Mouse (Mus musculus) left cerebral cortex, adult 8-10 months (tissue): ENCODE measurements around the gene Gfod1. TPM values are rescaled to one million over a fixed set of nuclear protein-coding genes. Genes with fewer than 3 reads are reported as not detected.

Source experiments
- DNase-seq, 2 experiments: peaks; one replicate each; pipeline ENCODE4 v3.0.0; 2022; ENCODE audit warnings: low spot score in 2 of 2
- total RNA-seq, 4 experiments: library from RNA; stranded (reverse); gene quantifications; 2 replicates each; pipeline ENCODE4 v1.2.4; 2022

Gfod1 gene
- total RNA-seq, 4 experiments from 2014 or later, result 71.5 to 88.4 (median 78.8) TPM

- no peak for DNase-seq
These were observed 71.8 kb downstream of the Gfod1 start for GRCm38 (mm10) chr13:43231965-43232860.

- DNase-seq, result no peak
These were observed 73.1 kb downstream of the Gfod1 start for GRCm38 (mm10) chr13:43230842-43231241.

- peak; percentile 68 to 90 for DNase-seq
These were observed 73.7 kb downstream of the Gfod1 start for GRCm38 (mm10) chr13:43230238-43230637.

- no peak for DNase-seq
These were observed 74.2 kb downstream of the Gfod1 start for GRCm38 (mm10) chr13:43229767-43230166.

GRCm38 (mm10) chr13:43228141-43228540, 75.8 kb downstream of the Gfod1 start:
- DNase-seq, result no peak

GRCm38 (mm10) chr13:43226041-43226440, 77.9 kb downstream of the Gfod1 start:
- no peak for DNase-seq

- no peak for DNase-seq
These were observed 78.8 kb downstream of the Gfod1 start for GRCm38 (mm10) chr13:43225161-43225560.

- no peak for DNase-seq
These were observed 81.9 kb downstream of the Gfod1 start for GRCm38 (mm10) chr13:43222084-43222483.

GRCm38 (mm10) chr13:43221290-43221689, 82.7 kb downstream of the Gfod1 start:
- DNase-seq, result no peak

- DNase-seq, result no peak
These were observed 83.3 kb downstream of the Gfod1 start for GRCm38 (mm10) chr13:43220635-43221034.

GRCm38 (mm10) chr13:43218764-43219163, 85.2 kb downstream of the Gfod1 start:
- no peak for DNase-seq

- no peak for DNase-seq
These were observed 85.7 kb downstream of the Gfod1 start for GRCm38 (mm10) chr13:43218284-43218683.

GRCm38 (mm10) chr13:43217686-43218085, 86.3 kb downstream of the Gfod1 start:
- no peak for DNase-seq

- no peak for DNase-seq
These were observed 86.9 kb downstream of the Gfod1 start for GRCm38 (mm10) chr13:43217059-43217458.

- DNase-seq, result no peak
These were observed 87.8 kb downstream of the Gfod1 start for GRCm38 (mm10) chr13:43215994-43216706.

- DNase-seq, result no peak
These were observed 88.6 kb downstream of the Gfod1 start for GRCm38 (mm10) chr13:43215144-43215993.

GRCm38 (mm10) chr13:43212338-43212737, 91.6 kb downstream of the Gfod1 start:
- DNase-seq, result no peak

GRCm38 (mm10) chr13:43210956-43211355, 93.0 kb downstream of the Gfod1 start:
- no peak for DNase-seq

GRCm38 (mm10) chr13:43209560-43209959, 94.4 kb downstream of the Gfod1 start:
- no peak for DNase-seq

- peak in 1 of 2 experiments; percentile 41 for DNase-seq
These were observed 95.0 kb downstream of the Gfod1 start for GRCm38 (mm10) chr13:43208914-43209439.

GRCm38 (mm10) chr13:43206118-43206683, 97.8 kb downstream of the Gfod1 start:
- no peak for DNase-seq
